Mouse (Mus musculus) liver, embryonic 11.5 days (tissue): Measurements from ENCODE around the gene Scaf4. TPM values are rescaled to one million over a fixed set of nuclear protein-coding genes. Genes with fewer than 3 reads are reported as not detected.
A peak's percentile ranks its signal among the peaks of the same experiment; 100 is the strongest.

ENCODE experiments used
- ATAC-seq: fragments of 200-750 bp; cut with Nextera tagmentation; replicated peaks from 2 replicates; pipeline ENCODE4 v1.8.0; 2017; ENCODE audit warnings: moderate number of reproducible peaks, mild to moderate bottlenecking, moderate TSS enrichment, moderate library complexity; ENCODE audit not compliant: low FRiP score
- DNase-seq: peaks from one replicate; pipeline ENCODE4 v3.0.0-alpha.2; 2017; ENCODE audit warnings: low spot score
- H3K27ac ChIP-seq: fragments of 300-500 bp; sonication (generic); 2 replicates; pipeline ENCODE4 v1.5.1; 2014; ENCODE audit warnings: mild to moderate bottlenecking, low read depth, low read length, control low read depth
- H3K27me3 ChIP-seq: fragments of 300-500 bp; sonication (generic); replicated peaks from 2 replicates; pipeline ENCODE4 v1.6.1; 2014; ENCODE audit warnings: low read length, mixed read lengths; ENCODE audit not compliant: control insufficient read depth, insufficient read depth
- H3K36me3 ChIP-seq: fragments of 300-500 bp; sonication (generic); 2 replicates; pipeline ENCODE4 v1.6.1; 2014; ENCODE audit warnings: mild to moderate bottlenecking, low read length, moderate library complexity, mixed read lengths; ENCODE audit not compliant: control insufficient read depth, insufficient read depth
- H3K4me1 ChIP-seq: fragments of 300-500 bp; sonication (generic); replicated peaks from 2 replicates; pipeline ENCODE4 v1.6.1; 2014; ENCODE audit warnings: low read length, mixed read lengths; ENCODE audit not compliant: control insufficient read depth, insufficient read depth
- H3K4me2 ChIP-seq: fragments of 300-500 bp; sonication (generic); 2 replicates; pipeline ENCODE4 v1.6.1; 2014; ENCODE audit warnings: mild to moderate bottlenecking, control low read depth, moderate library complexity
- H3K4me3 ChIP-seq: fragments of 300-500 bp; sonication (generic); 2 replicates; pipeline ENCODE4 v1.5.1; 2014; ENCODE audit warnings: low read depth, low read length, control low read depth
- H3K9ac ChIP-seq: fragments of 300-500 bp; sonication (generic); 2 replicates; pipeline ENCODE4 v1.6.1; 2014; ENCODE audit warnings: low read depth, low read length, control low read depth
- H3K9me3 ChIP-seq: fragments of 300-500 bp; sonication (generic); 2 replicates; pipeline ENCODE4 v1.6.1; 2016; ENCODE audit warnings: low read length, inconsistent platforms, mixed read lengths; ENCODE audit not compliant: control insufficient read depth
- WGBS: fragments of 180-500 bp; shearing (Covaris S2); extraction: QIAGEN DNeasy Blood & Tissue Kit; methylation state at CpG from one replicate; pipeline ENCODE4 v1.1.7; 2014; 5-methylcytosine and 5-hydroxymethylcytosine counted together
- polyA plus RNA-seq: library from polyadenylated mRNA; unstranded; fragments of >200 nt; fragmentation: Nextera tagmentation; extraction: Ambion mirVana; gene quantifications from 2 replicates; pipeline ENCODE4 v1.2.1, GENCODE M21; 2014

The Scaf4 gene
- polyA plus RNA-seq, 1 experiment from 2014 or later: 38.4 TPM

DNA sequence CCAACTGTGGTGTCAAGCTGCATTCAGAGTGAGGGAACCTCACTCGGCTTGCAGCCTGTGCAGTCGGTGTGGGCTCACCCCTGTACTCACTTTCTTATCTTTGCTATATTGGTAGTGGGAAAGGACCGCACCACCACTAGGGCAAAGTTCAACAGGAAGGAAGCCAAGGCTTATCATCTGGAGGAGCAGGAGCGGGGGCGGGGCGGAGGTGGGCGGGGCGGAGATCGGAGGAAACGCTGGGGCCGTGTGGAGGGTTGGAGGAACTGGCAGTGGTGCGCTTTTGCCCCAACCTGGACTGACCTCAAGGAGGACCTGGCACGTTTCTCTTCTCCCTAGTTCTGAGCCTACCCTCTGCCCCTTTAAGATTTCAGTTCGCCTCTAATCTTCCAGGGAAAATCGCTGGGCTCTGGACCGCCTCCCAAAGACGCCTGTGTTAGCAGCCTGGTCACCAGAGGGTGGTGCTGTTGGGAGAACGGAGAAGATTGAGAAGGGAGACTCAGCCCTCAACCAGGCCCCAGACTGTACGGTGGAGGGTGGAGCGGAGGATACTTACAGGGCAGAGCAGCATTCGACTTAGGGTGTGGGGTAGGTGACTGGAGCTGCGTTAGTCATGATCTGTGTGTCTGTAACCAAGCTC lies 86.8 kb downstream of the Scaf4 start:
- peak; percentile 94 for ATAC-seq
- Histone ChIP-seq H3K4me1 (peaks cover 45% of the 10 kb centered on the region), H3K36me3 (no peaks in the 10 kb centered on the region), H3K9me3 (no peaks in the 10 kb centered on the region), H3K4me2 (peak overlapping the region; percentile 77), H3K4me3 (peak overlapping the region; percentile 47), H3K27ac (peak overlapping the region; percentile 98), H3K27me3 (no peaks in the 10 kb centered on the region), H3K9ac (peak overlapping the region; percentile 73)
- WGBS: 1% methylated on average over 22 of the region's 22 CpGs
- DNase-seq: peak; percentile 91

DNA sequence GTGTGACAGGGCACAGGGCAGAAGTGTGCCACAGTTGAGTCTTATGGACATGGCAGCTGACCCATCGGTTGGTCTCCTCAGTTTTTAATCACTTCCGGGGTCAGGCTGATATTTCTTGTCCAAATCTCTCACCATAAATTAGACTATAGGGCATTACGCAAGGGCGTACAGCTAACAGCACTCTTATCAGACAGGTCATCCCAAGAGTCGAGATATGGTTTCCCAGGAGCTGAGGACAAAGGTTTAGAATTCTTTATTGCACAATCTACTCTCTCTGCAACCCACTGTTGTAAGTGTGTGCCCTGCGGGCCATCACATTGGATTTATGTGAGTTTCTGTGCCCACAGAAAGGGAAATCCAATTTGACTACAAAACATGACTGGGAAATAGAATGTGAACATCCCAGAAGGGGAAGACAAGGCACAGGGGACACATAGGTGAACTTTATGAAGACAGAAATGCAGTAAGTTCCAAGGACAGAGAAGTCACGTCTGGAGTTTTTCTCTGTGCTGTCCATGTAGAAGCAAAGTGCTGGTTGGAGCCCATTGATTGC lies 87.5 kb downstream of the Scaf4 start:
- Histone ChIP-seq H3K4me3 (peak overlapping the region; percentile 47), H3K36me3 (no peaks in the 10 kb centered on the region), H3K27me3 (no peaks in the 10 kb centered on the region), H3K4me2 (peak overlapping the region; percentile 77), H3K9me3 (no peaks in the 10 kb centered on the region), H3K4me1 (peaks cover 44% of the 10 kb centered on the region), H3K9ac (peak overlapping the region; percentile 73; the same call in 1 of the 2 replicates), H3K27ac (peak overlapping the region; percentile 98)
- 38% methylated on average over 7 of the region's 7 CpGs for WGBS
- ATAC-seq (no peak), DNase-seq (no peak)

DNA sequence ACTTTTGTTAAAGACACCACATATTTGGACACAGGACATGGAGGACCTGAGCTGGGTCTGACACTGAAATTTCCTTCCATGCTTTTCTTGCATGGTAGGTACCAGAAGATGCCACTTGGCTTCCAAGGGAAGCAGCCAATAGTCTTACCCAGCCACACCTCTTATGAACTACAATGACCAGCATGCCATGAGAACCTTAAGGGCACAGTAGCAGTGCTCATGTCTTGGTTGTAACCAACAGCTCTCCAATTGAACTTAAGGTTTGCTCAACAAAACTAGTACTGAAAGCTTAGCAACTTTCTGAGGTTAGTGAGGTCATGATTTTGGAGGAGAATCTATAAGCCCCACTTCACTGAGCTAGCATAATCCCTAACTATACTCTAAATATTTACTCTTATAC lies 90.6 kb downstream of the Scaf4 start:
- Histone ChIP-seq H3K9me3 (no peaks in the 10 kb centered on the region), H3K27me3 (no peaks in the 10 kb centered on the region), H3K4me1 (peaks cover 28% of the 10 kb centered on the region), H3K36me3 (no peaks in the 10 kb centered on the region), H3K4me2 (no peak overlapping the region), H3K27ac (no peak overlapping the region), H3K4me3 (no peak overlapping the region), H3K9ac (no peak overlapping the region)
- no peak for DNase-seq
- no peak for ATAC-seq

DNA sequence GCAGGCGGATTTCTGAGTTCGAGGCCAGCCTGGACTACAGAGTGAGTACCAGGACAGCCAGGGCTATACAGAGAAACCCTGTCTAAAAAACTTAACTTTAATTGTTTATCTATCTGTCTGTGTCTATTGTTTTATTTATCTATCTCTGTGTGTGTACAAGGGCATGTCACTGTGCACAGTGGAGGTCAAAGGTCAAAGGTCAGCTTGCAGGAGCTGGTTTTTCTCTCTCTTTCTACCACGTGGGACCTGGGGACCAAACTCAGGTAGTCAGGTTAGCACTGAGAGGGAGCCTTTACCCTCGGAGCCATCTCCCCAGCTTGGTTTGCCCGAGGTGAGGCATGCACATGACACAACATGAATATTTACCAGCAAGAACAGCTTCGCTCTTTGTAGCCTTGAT lies 93.0 kb downstream of the Scaf4 start:
- Histone ChIP-seq H3K4me3 (no peak overlapping the region), H3K4me2 (no peak overlapping the region), H3K9ac (no peak overlapping the region), H3K9me3 (no peaks in the 10 kb centered on the region), H3K27ac (no peak overlapping the region), H3K36me3 (no peaks in the 10 kb centered on the region), H3K27me3 (no peaks in the 10 kb centered on the region), H3K4me1 (peaks cover 10% of the 10 kb centered on the region)
- ATAC-seq (no peak), DNase-seq (no peak)
- 73% methylated on average over 6 of the region's 6 CpGs for WGBS

DNA sequence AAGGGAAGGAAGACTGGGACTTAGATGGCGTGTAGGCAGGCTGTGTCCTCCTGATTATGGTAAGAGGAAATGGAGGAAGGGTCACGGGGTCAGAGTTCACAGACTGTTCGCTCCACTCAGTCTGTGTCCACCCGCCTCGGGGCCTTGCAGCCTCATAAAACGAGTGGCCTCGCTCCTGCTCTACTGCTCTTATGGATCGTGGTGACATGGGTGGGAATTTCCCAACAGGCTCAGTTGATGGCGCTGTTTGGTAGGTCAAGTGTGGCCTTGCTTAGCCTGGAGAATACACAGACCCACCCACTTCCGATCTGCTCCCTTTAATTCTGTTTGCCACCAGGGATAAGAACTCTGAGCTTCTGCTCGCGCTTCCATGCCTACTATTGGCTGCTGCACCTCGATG lies 96.8 kb downstream of the Scaf4 start:
- Histone ChIP-seq H3K27ac (no peak overlapping the region), H3K4me2 (peak overlapping the region; percentile 45), H3K27me3 (no peaks in the 10 kb centered on the region), H3K9me3 (no peaks in the 10 kb centered on the region), H3K4me1 (peaks cover 6% of the 10 kb centered on the region; the same call in 1 of the 2 replicates), H3K9ac (no peak overlapping the region), H3K4me3 (no peak overlapping the region), H3K36me3 (no peaks in the 10 kb centered on the region)
- peak; percentile 76 for ATAC-seq
- 7% methylated on average over 13 of the region's 13 CpGs for WGBS
- peak; percentile 60 for DNase-seq

DNA sequence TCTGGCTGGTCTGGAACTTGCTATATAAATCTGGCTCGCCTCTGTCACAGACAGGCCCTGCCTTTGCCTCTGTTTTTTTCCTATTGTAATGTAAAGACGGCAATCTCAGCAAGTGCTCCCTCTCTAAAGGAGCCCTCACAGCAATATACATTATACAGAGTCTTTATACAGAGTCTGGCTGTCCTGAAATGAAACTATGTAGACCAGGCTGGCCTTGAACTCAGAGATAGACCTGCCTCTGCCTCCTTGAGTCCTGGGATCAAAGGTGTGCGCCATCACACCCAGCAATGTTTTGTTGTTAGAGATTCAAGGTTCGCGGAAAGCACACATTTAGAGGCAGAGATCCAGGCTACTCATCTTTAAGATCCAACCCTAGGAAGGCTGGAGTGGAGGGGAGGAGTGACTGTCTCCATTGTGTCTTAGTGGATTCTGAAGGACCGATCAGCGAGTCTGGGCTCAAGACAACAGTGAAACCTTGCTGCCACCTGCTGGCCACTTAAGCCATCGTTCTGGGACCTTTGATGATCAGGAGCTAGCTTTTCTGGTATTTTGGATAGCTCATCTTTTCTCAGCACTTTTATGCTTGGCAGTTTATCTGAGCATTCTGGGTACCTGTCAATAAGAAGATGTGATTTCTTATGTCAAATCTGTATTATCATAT lies 98.2 kb downstream of the Scaf4 start:
- Histone ChIP-seq H3K4me1 (peaks cover 2% of the 10 kb centered on the region; the same call in 1 of the 2 replicates), H3K27me3 (no peaks in the 10 kb centered on the region), H3K9ac (no peak overlapping the region), H3K36me3 (no peaks in the 10 kb centered on the region), H3K27ac (no peak overlapping the region), H3K9me3 (no peaks in the 10 kb centered on the region), H3K4me3 (no peak overlapping the region), H3K4me2 (no peak overlapping the region)
- 0 out of 2 replicates have a peak, but pooled peaks have one; percentile 24 for ATAC-seq
- WGBS: 42% methylated on average over 8 of the region's 8 CpGs
- peak; percentile 54 for DNase-seq

DNA sequence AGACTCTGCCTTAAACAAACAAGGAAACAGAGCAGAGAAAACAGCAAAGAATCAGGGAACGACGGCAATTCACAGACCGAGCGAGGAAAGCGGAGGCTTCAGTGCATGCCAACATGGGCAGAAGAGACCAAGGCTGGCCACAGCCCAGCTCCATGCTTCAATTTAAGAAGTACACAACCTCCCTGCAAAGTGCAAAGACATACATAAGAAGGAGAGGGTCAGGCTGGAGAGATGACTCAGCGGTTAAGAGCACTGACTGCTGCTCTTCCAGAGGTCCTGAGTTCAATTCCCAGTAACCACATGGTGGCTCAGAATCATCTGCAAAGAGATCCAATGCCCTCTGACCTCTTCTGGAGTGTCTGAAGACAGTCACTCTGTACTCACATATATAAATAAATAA lies 100.2 kb downstream of the Scaf4 start:
- Histone ChIP-seq H3K9me3 (no peaks in the 10 kb centered on the region), H3K9ac (no peak overlapping the region), H3K27me3 (no peaks in the 10 kb centered on the region), H3K27ac (no peak overlapping the region), H3K36me3 (no peaks in the 10 kb centered on the region), H3K4me3 (no peak overlapping the region), H3K4me1 (peaks cover 7% of the 10 kb centered on the region), H3K4me2 (no peak overlapping the region)
- DNase-seq (no peak), ATAC-seq (no peak)
- WGBS: 79% methylated on average over 6 of the region's 6 CpGs

DNA sequence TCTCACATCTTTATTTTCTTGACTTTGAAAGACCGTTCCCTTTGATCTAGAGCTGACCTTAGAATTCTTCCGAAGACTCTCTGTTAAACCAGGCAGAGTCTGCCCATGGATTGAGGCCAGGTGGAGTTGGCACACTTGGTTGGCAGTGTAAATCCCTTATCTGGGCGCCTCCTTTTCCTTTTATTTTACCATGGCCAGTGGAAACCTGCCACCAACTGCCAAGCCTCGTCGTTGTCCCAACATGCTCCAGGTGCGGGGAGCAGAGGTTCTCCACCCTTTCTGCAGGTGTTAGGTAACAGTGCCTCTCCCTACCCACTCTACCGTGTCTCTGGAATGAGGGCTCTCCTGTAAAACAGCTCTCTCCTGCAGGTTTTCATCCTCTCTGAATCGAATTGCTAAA lies 102.6 kb downstream of the Scaf4 start:
- Histone ChIP-seq H3K4me1 (peaks cover 5% of the 10 kb centered on the region; the same call in 1 of the 2 replicates), H3K4me2 (no peak overlapping the region), H3K36me3 (no peaks in the 10 kb centered on the region), H3K4me3 (no peak overlapping the region), H3K27me3 (no peaks in the 10 kb centered on the region), H3K9me3 (no peaks in the 10 kb centered on the region), H3K27ac (no peak overlapping the region), H3K9ac (no peak overlapping the region)
- DNase-seq: no peak
- ATAC-seq: no peak
- WGBS: 87% methylated on average over 8 of the region's 8 CpGs

DNA sequence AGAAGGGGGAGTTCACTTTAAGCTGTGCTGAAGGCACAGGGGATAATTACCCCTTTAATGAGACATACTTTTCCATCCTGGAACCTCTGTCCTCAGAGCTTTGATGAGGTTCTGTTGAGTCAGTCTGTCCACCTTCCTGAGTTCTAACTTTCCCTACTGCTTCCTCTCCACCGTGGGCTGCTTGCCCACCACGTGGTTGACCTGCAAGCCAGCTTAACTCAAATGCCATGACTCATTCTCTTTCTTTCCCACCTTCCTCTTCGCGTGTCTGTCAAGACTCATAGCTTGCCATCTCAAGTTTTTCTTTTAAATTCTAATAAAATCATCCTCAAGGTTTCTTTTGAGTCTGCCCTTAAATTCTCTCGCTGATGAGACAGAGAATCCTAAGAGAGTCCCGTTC lies 103.3 kb downstream of the Scaf4 start:
- no peaks in the 10 kb centered on the region for H3K27me3 ChIP-seq
- no peak overlapping the region for H3K4me3 ChIP-seq
- no peaks in the 10 kb centered on the region for H3K36me3 ChIP-seq
- H3K9ac ChIP-seq: no peak overlapping the region
- peaks cover 5% of the 10 kb centered on the region; the same call in 1 of the 2 replicates for H3K4me1 ChIP-seq
- DNase-seq (no peak), ATAC-seq (no peak)
- no peak overlapping the region for H3K27ac ChIP-seq
- H3K4me2 ChIP-seq: no peak overlapping the region
- H3K9me3 ChIP-seq: no peaks in the 10 kb centered on the region
- 68% methylated on average over 6 of the region's 6 CpGs for WGBS
